Mouse (Mus musculus) liver, adult 2 months (tissue): ENCODE measurements around the gene Znrf1. TPM values are rescaled to one million over a fixed set of nuclear protein-coding genes. Genes with fewer than 3 reads are reported as not detected.
"Not testable (repeated sequence)": the region's sequence is repeated elsewhere in the genome, so short reads cannot be mapped to it uniquely, and the experiment has no call there.

Experiments used
- DNase-seq: peaks from one replicate; pipeline ENCODE4 v3.0.0-alpha.2; 2011; ENCODE audit warnings: low read depth, low spot score; ENCODE audit errors: extremely low read depth
- H3K27ac ChIP-seq: fragments of 200-500 bp; replicated peaks from 2 replicates; pipeline ENCODE4 v1.5.1; 2012; ENCODE audit warnings: low read depth, mild to moderate bottlenecking, control low read depth, inconsistent platforms, low read length; ENCODE audit not compliant: insufficient read depth
- H3K27me3 ChIP-seq: fragments of 200-500 bp; 2 replicates; pipeline ENCODE4 v1.6.1; 2012; ENCODE audit warnings: mild to moderate bottlenecking, moderate library complexity, low read length, inconsistent platforms; ENCODE audit not compliant: control insufficient read depth, insufficient read depth
- H3K36me3 ChIP-seq: fragments of 200-500 bp; 2 replicates; pipeline ENCODE4 v1.6.1; 2012; ENCODE audit warnings: low read length, inconsistent platforms; ENCODE audit not compliant: control insufficient read depth, insufficient read depth
- H3K4me1 ChIP-seq: fragments of 200-500 bp; 2 replicates; pipeline ENCODE4 v1.6.1; 2011; ENCODE audit warnings: low read length; ENCODE audit not compliant: control insufficient read depth, insufficient read depth
- H3K4me3 ChIP-seq: fragments of 200-500 bp; 2 replicates; pipeline ENCODE4 v1.5.1; 2011; ENCODE audit warnings: low read depth, mild to moderate bottlenecking, control low read depth, low read length, moderate library complexity; ENCODE audit not compliant: insufficient read depth
- H3K79me2 ChIP-seq: fragments of 200-500 bp; 2 replicates; pipeline ENCODE4 v1.6.1; 2012; ENCODE audit warnings: inconsistent platforms, mild to moderate bottlenecking, low read length, moderate library complexity; ENCODE audit not compliant: control insufficient read depth, insufficient read depth
- H3K9ac ChIP-seq: fragments of 200-500 bp; 2 replicates; pipeline ENCODE4 v1.6.1; 2012; ENCODE audit warnings: low read depth, mild to moderate bottlenecking, control low read depth, inconsistent platforms, low read length
- CTCF ChIP-seq: fragments of 200-500 bp; IDR thresholded peaks from 2 replicates; pipeline ENCODE4 v1.5.1; 2011; ENCODE audit warnings: low read depth, low read length, control low read depth
- POLR2A ChIP-seq: fragments of 200-500 bp; IDR thresholded peaks from 2 replicates; pipeline ENCODE4 v1.6.1; 2011; ENCODE audit warnings: low read length, control low read depth; ENCODE audit not compliant: insufficient read depth; ENCODE audit errors: extremely low read depth
- WGBS: fragments of 180-500 bp; shearing (Covaris S2); methylation state at CpG from one replicate; pipeline ENCODE4 v1.1.7; 2018; 5-methylcytosine and 5-hydroxymethylcytosine counted together
- polyA plus RNA-seq: library from polyadenylated mRNA; depleted of rRNA; stranded (reverse); fragments of >200 nt; gene quantifications from 2 replicates; pipeline ENCODE4 v1.2.3, GENCODE M21; 2012
- total RNA-seq: library from RNA; depleted of rRNA; stranded (reverse); fragments of >200 nt; gene quantifications from 2 replicates; pipeline ENCODE4 v1.2.3, GENCODE M21; 2014

Gene Znrf1
- total and polyA plus RNA-seq, 2 experiments: 13.8 to 44.3 TPM

- Histone ChIP-seq H3K27ac (0 out of 2 replicates have a peak overlapping the region, but pooled peaks have one; percentile 3), H3K4me3 (no peak overlapping the region), H3K36me3 (peaks cover 8% of the 10 kb centered on the region), H3K4me1 (no peaks in the 10 kb centered on the region), H3K27me3 (no peaks in the 10 kb centered on the region), H3K79me2 (no peaks in the 10 kb centered on the region), H3K9ac (no peak overlapping the region)
- no peak for DNase-seq
- WGBS: 78% methylated on average over 7 of the region's 7 CpGs
- TF ChIP-seq CTCF: no peak
- no peak for TF ChIP-seq POLR2A
Measured at GRCm38 (mm10) chr8:111496326-111496725, 39.6 kb upstream of the Znrf1 start.

GRCm38 (mm10) chr8:111498249-111498648 lies 37.6 kb upstream of the Znrf1 start:
- not testable (repeated sequence) for H3K9ac ChIP-seq, DNase-seq, H3K27me3 ChIP-seq, H3K79me2 ChIP-seq, H3K4me1 ChIP-seq, H3K27ac ChIP-seq, H3K36me3 ChIP-seq, H3K4me3 ChIP-seq
- WGBS: 80% methylated on average over 6 of the region's 6 CpGs

- H3K4me3 ChIP-seq: no peak overlapping the region
- H3K27ac ChIP-seq: peak overlapping the region; percentile 69
- peaks cover 6% of the 10 kb centered on the region for H3K36me3 ChIP-seq
- H3K9ac ChIP-seq: no peak overlapping the region
- DNase-seq: no peak
- TF ChIP-seq CTCF (no peak), POLR2A (no peak)
- no peaks in the 10 kb centered on the region for H3K79me2 ChIP-seq
- no peaks in the 10 kb centered on the region for H3K4me1 ChIP-seq
- WGBS: 75% methylated on average over 11 of the region's 11 CpGs
- H3K27me3 ChIP-seq: no peaks in the 10 kb centered on the region
Measured at GRCm38 (mm10) chr8:111501724-111502464, 34.0 kb upstream of the Znrf1 start.

- no peak for DNase-seq
- WGBS: 69% methylated on average over 2 of the region's 2 CpGs
- no peak for TF ChIP-seq CTCF
- no peak for TF ChIP-seq POLR2A
- peaks cover 6% of the 10 kb centered on the region; the same call in 1 of the 2 replicates for H3K79me2 ChIP-seq
- H3K9ac ChIP-seq: no peak overlapping the region
- no peak overlapping the region for H3K4me3 ChIP-seq
- H3K27ac ChIP-seq: peak overlapping the region; percentile 62; the same call in 1 of the 2 replicates
- H3K36me3 ChIP-seq: peaks cover 4% of the 10 kb centered on the region
- peaks cover 4% of the 10 kb centered on the region; the same call in 1 of the 2 replicates for H3K4me1 ChIP-seq
- H3K27me3 ChIP-seq: no peaks in the 10 kb centered on the region
Measured at GRCm38 (mm10) chr8:111508566-111508965, 27.3 kb upstream of the Znrf1 start.

GRCm38 (mm10) chr8:111509278-111509677 lies 26.6 kb upstream of the Znrf1 start:
- WGBS: 81% methylated on average over 11 of the region's 11 CpGs
- Histone ChIP-seq H3K36me3 (peaks cover under 1% of the 10 kb centered on the region; the same call in 1 of the 2 replicates), H3K4me1 (peaks cover 4% of the 10 kb centered on the region; the same call in 1 of the 2 replicates), H3K79me2 (peaks cover 6% of the 10 kb centered on the region; the same call in 1 of the 2 replicates), H3K4me3 (no peak overlapping the region), H3K27ac (peak overlapping the region; percentile 69), H3K9ac (no peak overlapping the region), H3K27me3 (no peaks in the 10 kb centered on the region)
- TF ChIP-seq POLR2A (no peak), CTCF (no peak)
- DNase-seq: no peak

GRCm38 (mm10) chr8:111510401-111510800 lies 25.5 kb upstream of the Znrf1 start:
- no peak for DNase-seq
- WGBS: 63% methylated on average over 4 of the region's 4 CpGs
- H3K27ac ChIP-seq: peak overlapping the region; percentile 43; the same call in 1 of the 2 replicates

More at GRCm38 (mm10) chr8:111510401-111510800, 25.5 kb upstream of the Znrf1 start:
- no peak overlapping the region for H3K9ac ChIP-seq
- no peak overlapping the region for H3K4me3 ChIP-seq
- no peak for TF ChIP-seq POLR2A
- no peak for TF ChIP-seq CTCF
- no peaks in the 10 kb centered on the region for H3K36me3 ChIP-seq
- peaks cover 10% of the 10 kb centered on the region; the same call in 1 of the 2 replicates for H3K79me2 ChIP-seq
- no peaks in the 10 kb centered on the region for H3K27me3 ChIP-seq
- H3K4me1 ChIP-seq: peaks cover 4% of the 10 kb centered on the region; the same call in 1 of the 2 replicates
